Mouse (Mus musculus): ENCODE measurements around the gene Spaca3. TPM values are rescaled to one million over a fixed set of nuclear protein-coding genes. Genes with fewer than 3 reads are reported as not detected.
A peak's percentile ranks its signal among the peaks of the same experiment; 100 is the strongest.

Gene Spaca3
- polyA plus RNA-seq, 1 experiment from 2014 or later = not detected

GRCm38 (mm10) chr11:80838724-80839123, 19.4 kb upstream of the Spaca3 start:
- H3K27ac ChIP-seq (ENCODE audit: low read depth, low read length) = no peak overlapping the region
- no peak overlapping the region for H3K4me3 ChIP-seq (ENCODE audit: low read depth, low read length)
- no peaks in the 10 kb centered on the region for H3K27me3 ChIP-seq (replicated peaks; ENCODE audit: control insufficient read depth, insufficient read depth, low read length)
- peak; percentile 37 for TF ChIP-seq CTCF (IDR thresholded peaks at IDR 0.05; ENCODE audit: low read depth)
- no peaks in the 10 kb centered on the region for H3K4me1 ChIP-seq (replicated peaks; ENCODE audit: control insufficient read depth, insufficient read depth, low read length)
- no peaks in the 10 kb centered on the region for H3K36me3 ChIP-seq (ENCODE audit: control insufficient read depth, insufficient read depth)
- 78% methylated on average over 1 of the region's 1 CpGs for whole genome bisulfite sequencing
- H3K9me3 ChIP-seq (ENCODE audit: control insufficient read depth) = no peaks in the 10 kb centered on the region
- H3K9ac ChIP-seq (ENCODE audit: low read depth, low read length) = no peak overlapping the region
- no peak overlapping the region for H3K4me2 ChIP-seq (replicated peaks; ENCODE audit: low read depth)
- 0 out of 2 replicates have a peak, but pooled peaks have one; percentile 10 for ATAC-seq

GRCm38 (mm10) chr11:80843435-80843834, 14.7 kb upstream of the Spaca3 start:
- Histone ChIP-seq H3K27me3 (replicated peaks; ENCODE audit: control insufficient read depth, insufficient read depth, low read length) (no peaks in the 10 kb centered on the region), H3K4me2 (replicated peaks; ENCODE audit: low read depth) (no peak overlapping the region), H3K27ac (ENCODE audit: low read depth, low read length) (no peak overlapping the region), H3K36me3 (ENCODE audit: control insufficient read depth, insufficient read depth) (no peaks in the 10 kb centered on the region), H3K9ac (ENCODE audit: low read depth, low read length) (no peak overlapping the region), H3K4me1 (replicated peaks; ENCODE audit: control insufficient read depth, insufficient read depth, low read length) (no peaks in the 10 kb centered on the region), H3K9me3 (ENCODE audit: control insufficient read depth) (no peaks in the 10 kb centered on the region), H3K4me3 (ENCODE audit: low read depth, low read length) (no peak overlapping the region)
- no peak for ATAC-seq
- TF ChIP-seq CTCF (IDR thresholded peaks at IDR 0.05; ENCODE audit: low read depth) = no peak
- 64% methylated on average over 2 of the region's 2 CpGs for WGBS

DNA sequence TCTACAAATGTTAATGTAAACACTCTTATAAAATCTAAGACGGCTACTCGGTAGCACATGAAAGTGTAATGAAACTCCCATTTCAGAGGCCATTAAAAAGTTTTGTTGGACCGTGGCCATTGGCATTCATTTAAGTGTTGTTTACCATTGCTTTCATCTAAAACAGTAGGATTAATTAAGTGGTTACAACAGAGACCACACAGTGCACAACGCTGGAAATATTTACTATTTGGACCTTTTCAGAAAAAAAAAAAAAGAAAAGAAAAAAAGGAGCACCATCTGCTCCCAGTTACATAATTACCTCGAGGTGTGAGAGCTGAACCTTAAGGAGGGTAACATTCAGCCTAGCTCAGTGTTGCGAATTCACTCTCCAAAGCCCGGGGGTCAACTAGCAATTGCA, 12.7 kb upstream of the Spaca3 start:
- 58% methylated on average over 7 of the region's 7 CpGs for WGBS

DNA sequence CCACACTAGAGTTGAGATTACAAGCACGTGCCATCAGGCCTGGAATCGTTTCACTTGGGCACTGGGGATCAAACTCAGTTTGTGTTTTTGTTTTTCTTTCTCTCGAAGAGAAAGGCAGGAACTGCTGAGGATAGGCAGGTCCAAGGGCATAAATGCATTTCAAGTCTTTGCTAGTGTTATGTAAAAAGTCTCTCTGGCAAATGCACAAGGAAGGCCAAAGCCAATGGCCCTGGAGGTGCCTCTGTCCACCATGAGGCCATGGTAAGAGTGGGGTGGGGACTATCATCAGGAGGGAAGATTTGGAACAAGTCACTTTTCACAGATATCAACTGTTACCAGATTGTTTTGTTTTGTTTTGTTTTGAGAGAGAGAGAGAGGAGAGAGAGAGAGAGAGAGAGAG, 12.1 kb upstream of the Spaca3 start:
- WGBS = 35% methylated on average over 3 of the region's 3 CpGs
- no peak overlapping the region for H3K27ac ChIP-seq (ENCODE audit: low read depth, low read length)
- TF ChIP-seq CTCF (IDR thresholded peaks at IDR 0.05; ENCODE audit: low read depth) = no peak
- no peaks in the 10 kb centered on the region for H3K9me3 ChIP-seq (ENCODE audit: control insufficient read depth)
- no peak overlapping the region for H3K9ac ChIP-seq (ENCODE audit: low read depth, low read length)
- no peaks in the 10 kb centered on the region for H3K36me3 ChIP-seq (ENCODE audit: control insufficient read depth, insufficient read depth)
- H3K4me3 ChIP-seq (ENCODE audit: low read depth, low read length) = no peak overlapping the region
- H3K4me1 ChIP-seq (replicated peaks; ENCODE audit: control insufficient read depth, insufficient read depth, low read length) = no peaks in the 10 kb centered on the region
- H3K4me2 ChIP-seq (replicated peaks; ENCODE audit: low read depth) = no peak overlapping the region
- ATAC-seq = no peak
- no peaks in the 10 kb centered on the region for H3K27me3 ChIP-seq (replicated peaks; ENCODE audit: control insufficient read depth, insufficient read depth, low read length)

More for the DNA sequence above, 12.7 kb upstream of the Spaca3 start:
- Histone ChIP-seq H3K27ac (ENCODE audit: low read depth, low read length) (no peak overlapping the region), H3K9ac (ENCODE audit: low read depth, low read length) (no peak overlapping the region), H3K4me1 (replicated peaks; ENCODE audit: control insufficient read depth, insufficient read depth, low read length) (no peaks in the 10 kb centered on the region), H3K4me3 (ENCODE audit: low read depth, low read length) (no peak overlapping the region), H3K9me3 (ENCODE audit: control insufficient read depth) (no peaks in the 10 kb centered on the region), H3K36me3 (ENCODE audit: control insufficient read depth, insufficient read depth) (no peaks in the 10 kb centered on the region), H3K27me3 (replicated peaks; ENCODE audit: control insufficient read depth, insufficient read depth, low read length) (no peaks in the 10 kb centered on the region), H3K4me2 (replicated peaks; ENCODE audit: low read depth) (no peak overlapping the region)
- TF ChIP-seq CTCF (IDR thresholded peaks at IDR 0.05; ENCODE audit: low read depth) = no peak
- no peak for ATAC-seq

- no peaks in the 10 kb centered on the region for H3K27me3 ChIP-seq (replicated peaks; ENCODE audit: control insufficient read depth, insufficient read depth, low read length)
- H3K36me3 ChIP-seq (ENCODE audit: control insufficient read depth, insufficient read depth) = no peaks in the 10 kb centered on the region
- H3K27ac ChIP-seq (ENCODE audit: low read depth, low read length) = no peak overlapping the region
- H3K4me1 ChIP-seq (replicated peaks; ENCODE audit: control insufficient read depth, insufficient read depth, low read length) = no peaks in the 10 kb centered on the region
- TF ChIP-seq CTCF (IDR thresholded peaks at IDR 0.05; ENCODE audit: low read depth) = no peak
- no peak overlapping the region for H3K4me3 ChIP-seq (ENCODE audit: low read depth, low read length)
- H3K9ac ChIP-seq (ENCODE audit: low read depth, low read length) = no peak overlapping the region
- WGBS = 55% methylated on average over 5 of the region's 5 CpGs
- H3K9me3 ChIP-seq (ENCODE audit: control insufficient read depth) = no peaks in the 10 kb centered on the region
- ATAC-seq = no peak
- no peak overlapping the region for H3K4me2 ChIP-seq (replicated peaks; ENCODE audit: low read depth)
Observed at GRCm38 (mm10) chr11:80848131-80848530, 10.0 kb upstream of the Spaca3 start.

DNA sequence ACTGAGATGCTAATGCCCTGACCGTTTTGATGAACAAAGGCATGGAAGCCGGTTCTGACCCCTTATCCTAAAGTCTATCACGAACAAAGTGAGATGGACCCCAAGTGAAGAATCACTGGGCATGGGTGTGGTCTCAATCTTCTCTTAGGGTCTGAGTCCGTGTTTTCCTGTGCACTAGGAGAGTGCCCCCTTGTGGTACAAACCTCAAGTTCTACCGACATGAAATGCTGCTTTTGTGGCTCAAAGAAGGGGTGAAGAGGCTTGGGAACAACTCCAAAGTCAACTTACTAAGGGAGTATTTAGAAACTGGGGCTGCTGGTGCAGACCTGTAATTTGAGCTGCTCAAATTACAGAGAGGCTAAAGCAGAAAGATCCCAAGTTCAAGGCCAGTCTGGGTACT, 6.3 kb upstream of the Spaca3 start:
- Histone ChIP-seq H3K27ac (ENCODE audit: low read depth, low read length) (no peak overlapping the region), H3K4me2 (replicated peaks; ENCODE audit: low read depth) (no peak overlapping the region), H3K4me3 (ENCODE audit: low read depth, low read length) (no peak overlapping the region), H3K9ac (ENCODE audit: low read depth, low read length) (no peak overlapping the region), H3K36me3 (ENCODE audit: control insufficient read depth, insufficient read depth) (no peaks in the 10 kb centered on the region), H3K27me3 (replicated peaks; ENCODE audit: control insufficient read depth, insufficient read depth, low read length) (no peaks in the 10 kb centered on the region), H3K4me1 (replicated peaks; ENCODE audit: control insufficient read depth, insufficient read depth, low read length) (no peaks in the 10 kb centered on the region; the same call in 1 of the 2 replicates), H3K9me3 (ENCODE audit: control insufficient read depth) (no peaks in the 10 kb centered on the region)
- ATAC-seq = no peak
- TF ChIP-seq CTCF (IDR thresholded peaks at IDR 0.05; ENCODE audit: low read depth) = peak; percentile 77
- 42% methylated on average over 5 of the region's 5 CpGs for WGBS

- peak; percentile 63 for ATAC-seq
- Histone ChIP-seq H3K36me3 (ENCODE audit: control insufficient read depth, insufficient read depth) (no peaks in the 10 kb centered on the region), H3K4me1 (replicated peaks; ENCODE audit: control insufficient read depth, insufficient read depth, low read length) (no peaks in the 10 kb centered on the region; the same call in 1 of the 2 replicates), H3K4me2 (replicated peaks; ENCODE audit: low read depth) (no peak overlapping the region), H3K9ac (ENCODE audit: low read depth, low read length) (no peak overlapping the region), H3K9me3 (ENCODE audit: control insufficient read depth) (no peaks in the 10 kb centered on the region), H3K4me3 (ENCODE audit: low read depth, low read length) (no peak overlapping the region), H3K27me3 (replicated peaks; ENCODE audit: control insufficient read depth, insufficient read depth, low read length) (no peaks in the 10 kb centered on the region), H3K27ac (ENCODE audit: low read depth, low read length) (no peak overlapping the region)
- WGBS = 22% methylated on average over 3 of the region's 3 CpGs
- TF ChIP-seq CTCF (IDR thresholded peaks at IDR 0.05; ENCODE audit: low read depth) = no peak
Observed at GRCm38 (mm10) chr11:80853014-80853413, 5.2 kb upstream of the Spaca3 start.
